Mouse (Mus musculus) heart, adult 2 months (tissue): ENCODE results near the gene Scn2b.

Experiments
- CTCF ChIP-seq: fragments of 200-600 bp; IDR thresholded peaks from 2 replicates; pipeline ENCODE4 v1.8.1; 2022; ENCODE audit warnings: antibody characterized with exemption, mild to moderate bottlenecking, moderate library complexity
- POLR2A ChIP-seq: fragments of 200-500 bp; IDR thresholded peaks from 2 replicates; pipeline ENCODE4 v1.6.1; 2011; ENCODE audit warnings: mild to moderate bottlenecking, low read depth, low read length, control low read depth; ENCODE audit not compliant: insufficient read depth

GRCm38 (mm10) chr9:45173475-45173874, 55.9 kb downstream of the Scn2b start:
- TF ChIP-seq POLR2A (no peak), CTCF (no peak)
